Mouse (Mus musculus): ENCODE data around the gene Tomt.

GRCm38 (mm10) chr7:101955276-101955675 lies 49.1 kb upstream of the Tomt start:
- TF ChIP-seq CTCF (IDR thresholded peaks at IDR 0.05; ENCODE audit: extremely low read depth, insufficient read length, insufficient replicate concordance, low read depth, low read length) = no peak
- no peak for TF ChIP-seq POLR2A (IDR thresholded peaks at IDR 0.05; ENCODE audit: low read depth, low read length)

Data from small intestine, adult 2 months (tissue).